Mouse (Mus musculus): ENCODE results near the gene Abhd8.
"Not testable (repeated sequence)": the region's sequence is repeated elsewhere in the genome, so short reads cannot be mapped to it uniquely, and the experiment has no call there.

The Abhd8 gene

DNA sequence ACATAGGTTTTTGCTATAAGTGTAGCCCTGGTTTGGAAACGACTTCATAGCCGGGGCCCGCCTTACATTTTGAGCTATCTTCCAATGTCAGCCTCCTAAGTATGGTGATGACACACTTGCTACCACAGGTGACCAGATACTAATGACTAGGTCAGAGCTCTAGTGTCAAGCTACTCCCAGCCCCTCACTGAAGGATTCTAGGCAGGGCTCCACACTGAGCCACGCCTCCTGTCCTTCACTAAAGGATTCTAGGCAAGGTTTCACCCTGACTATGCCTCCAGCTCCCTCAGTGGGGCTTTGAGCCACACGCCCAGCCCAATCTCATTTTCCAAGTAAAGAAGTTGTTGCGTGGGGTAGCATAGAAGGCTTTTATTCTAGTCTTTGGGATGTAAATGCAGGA, 2.7 kb downstream of the Abhd8 start:
- no peak for DNase-seq (ENCODE audit: low spot score)

DNA sequence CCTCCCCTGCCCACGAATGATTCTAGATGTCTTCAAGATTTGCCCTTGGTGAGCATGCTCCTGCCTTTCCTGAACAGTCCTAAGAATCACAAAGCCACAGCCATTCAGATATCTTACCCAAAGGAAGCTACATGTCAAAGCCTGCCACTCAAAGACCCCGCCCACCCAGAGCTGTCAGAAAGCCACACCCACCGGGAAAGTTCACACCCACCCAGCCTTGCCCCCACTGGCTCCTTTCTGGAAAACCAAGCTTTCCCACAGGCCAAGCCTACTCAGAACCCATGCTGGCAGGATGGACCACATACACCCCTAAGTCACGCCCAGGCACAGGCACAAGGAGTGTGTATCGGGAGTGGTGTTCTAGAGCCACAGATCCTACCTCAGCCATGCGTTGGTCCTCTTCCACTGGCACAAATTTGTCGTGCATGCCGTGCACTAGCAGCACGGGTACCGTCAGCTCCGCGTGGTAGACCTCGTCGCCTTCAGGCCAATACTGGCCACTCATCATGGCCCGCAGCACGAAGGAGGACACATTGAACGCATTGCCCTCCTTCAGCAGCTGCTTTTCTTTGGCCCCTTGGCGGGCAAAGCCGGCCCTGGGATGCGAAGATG, 5.7 kb downstream of the Abhd8 start:
- DNase-seq (ENCODE audit: low spot score) = no peak

DNA sequence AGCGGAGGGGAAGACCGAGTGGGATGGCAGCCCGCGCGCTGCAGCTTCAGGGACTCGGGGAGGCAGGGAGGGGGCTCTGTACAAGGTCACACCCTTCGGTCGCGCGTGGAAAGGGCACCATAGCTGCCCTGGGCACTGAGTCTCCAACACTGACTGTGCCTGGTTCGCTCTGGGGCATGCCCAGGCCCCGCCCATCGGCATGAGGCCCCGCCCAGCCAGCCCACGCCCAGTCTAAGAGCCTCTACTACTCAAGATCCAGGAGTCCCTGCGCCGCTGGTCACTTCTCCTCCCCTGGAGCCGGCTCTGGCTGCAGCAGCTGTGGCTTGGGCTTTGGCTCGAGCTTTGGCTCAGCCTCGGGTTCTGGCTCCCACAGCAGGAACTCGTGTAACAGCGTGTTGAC, 6.5 kb downstream of the Abhd8 start:
- no peak for DNase-seq (ENCODE audit: low spot score)

DNA sequence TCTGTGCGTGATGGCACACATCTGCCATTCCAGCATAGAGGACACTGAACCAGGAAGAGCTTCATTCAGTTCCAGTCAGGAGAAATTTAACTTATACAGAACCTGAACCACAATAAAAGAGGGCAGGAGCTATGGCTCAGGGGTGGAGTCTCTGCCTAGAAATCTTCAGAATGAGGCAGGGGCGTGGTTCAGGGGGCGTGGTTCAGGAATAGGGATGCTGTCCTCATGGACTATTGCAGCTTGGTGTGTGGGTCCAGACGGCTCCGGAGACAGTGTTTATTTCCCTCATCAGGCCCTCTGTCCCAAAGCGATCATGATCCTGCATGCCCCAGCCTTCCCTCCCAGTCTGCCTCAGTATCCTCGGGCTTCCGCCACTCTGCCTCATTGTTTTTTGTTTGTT, 8.8 kb downstream of the Abhd8 start:
- no peak for DNase-seq (ENCODE audit: low spot score)

DNA sequence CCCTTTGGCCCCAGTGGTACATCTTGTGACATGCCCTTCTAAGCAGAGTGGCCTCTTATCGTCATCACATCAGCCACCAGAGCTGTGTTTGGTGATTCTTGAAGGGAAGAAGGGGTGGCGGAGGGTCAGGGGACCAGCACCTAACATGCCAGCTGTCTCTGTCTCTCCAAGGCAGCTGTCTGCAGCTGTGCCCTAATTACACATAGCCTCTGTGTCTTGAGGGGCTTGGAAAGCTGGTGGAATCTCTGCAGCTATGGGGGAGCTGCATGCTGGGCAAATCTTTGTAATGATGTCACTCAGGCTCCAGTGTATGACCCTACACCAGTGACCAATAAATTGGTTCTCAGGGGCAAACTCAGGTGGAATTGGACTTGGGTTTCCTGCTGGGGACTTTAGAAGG, 10.8 kb downstream of the Abhd8 start:
- DNase-seq (ENCODE audit: low spot score) = no peak

DNA sequence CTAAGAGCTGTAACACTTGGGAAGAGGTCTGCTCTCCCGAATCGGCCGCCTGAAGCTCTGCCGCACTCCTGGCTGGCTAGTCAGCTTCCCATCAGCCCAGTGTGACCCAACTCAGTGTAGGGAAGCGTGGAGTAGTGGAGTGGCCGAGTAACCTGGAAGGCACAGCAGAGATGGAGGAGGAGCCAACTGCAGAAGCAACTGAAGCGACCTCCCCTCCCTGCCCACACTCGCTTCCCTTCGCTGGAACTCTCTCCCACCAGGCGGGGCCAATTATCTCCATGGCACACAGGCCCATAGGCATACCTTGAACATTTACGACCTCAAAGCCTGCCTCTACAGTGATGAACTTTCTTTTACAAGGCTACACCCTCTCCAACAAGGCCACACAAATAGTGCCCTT, 11.7 kb downstream of the Abhd8 start:
- no peak for DNase-seq (ENCODE audit: low spot score)

DNA sequence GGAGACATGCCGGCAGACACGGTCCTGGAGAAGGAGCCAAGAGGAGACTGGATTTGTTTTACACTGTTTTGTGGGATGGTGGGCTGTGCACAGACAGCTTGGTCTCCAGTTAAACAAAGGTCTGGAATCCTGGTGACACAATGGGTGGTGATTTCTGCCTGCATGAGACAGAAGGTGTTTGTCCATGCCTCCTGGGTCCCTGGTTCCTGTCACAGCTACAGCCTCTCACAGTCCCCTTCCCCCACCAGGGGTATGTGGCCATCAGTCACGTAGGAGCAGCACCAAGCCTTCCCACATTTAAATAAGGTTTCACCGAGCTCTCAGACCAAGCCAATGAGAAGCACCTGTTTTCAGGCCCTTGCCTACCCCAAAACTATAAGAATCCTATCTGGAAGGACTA, 12.1 kb downstream of the Abhd8 start:
- DNase-seq (ENCODE audit: low spot score) = no peak

DNA sequence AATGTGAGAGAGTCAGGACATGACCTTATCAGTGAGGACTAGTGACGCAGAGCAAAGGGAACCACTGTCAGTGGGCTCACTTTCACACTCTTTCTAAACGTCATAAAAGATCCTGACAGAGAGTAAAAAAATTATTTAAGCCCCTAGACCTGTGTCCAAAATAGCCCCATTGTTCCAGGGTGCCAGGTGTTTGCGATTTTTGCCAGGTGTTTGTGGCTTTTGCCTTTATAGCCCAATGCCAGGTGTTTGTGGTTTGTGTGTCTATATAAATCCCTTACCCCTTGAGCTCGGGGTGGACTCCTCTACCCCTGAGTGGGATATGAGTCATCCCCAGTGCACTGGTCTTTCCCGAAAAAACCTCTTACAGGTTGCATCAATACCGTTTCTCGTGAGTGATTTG, 18.4 kb downstream of the Abhd8 start:
- DNase-seq (ENCODE audit: low spot score) = no peak

DNA sequence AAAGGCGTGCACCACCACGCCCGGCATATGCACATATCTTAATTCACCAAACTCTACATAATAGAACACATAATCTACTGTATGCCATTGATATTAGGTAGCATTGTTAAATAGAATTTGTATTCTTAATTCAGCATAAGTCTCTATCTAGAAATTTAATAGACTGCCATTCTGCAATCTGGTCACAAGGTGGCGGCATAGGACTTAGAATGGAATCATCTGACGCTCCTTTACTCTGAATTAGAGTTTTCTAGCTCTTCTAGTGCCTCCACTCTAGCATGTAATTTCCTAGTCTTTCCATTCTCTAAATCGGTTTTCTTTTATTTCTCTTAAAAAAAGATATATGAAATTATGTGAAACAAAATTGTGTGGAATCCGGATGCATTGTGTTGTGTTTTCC, 22.1 kb downstream of the Abhd8 start:
- DNase-seq (ENCODE audit: low spot score) = peak; percentile 34

DNA sequence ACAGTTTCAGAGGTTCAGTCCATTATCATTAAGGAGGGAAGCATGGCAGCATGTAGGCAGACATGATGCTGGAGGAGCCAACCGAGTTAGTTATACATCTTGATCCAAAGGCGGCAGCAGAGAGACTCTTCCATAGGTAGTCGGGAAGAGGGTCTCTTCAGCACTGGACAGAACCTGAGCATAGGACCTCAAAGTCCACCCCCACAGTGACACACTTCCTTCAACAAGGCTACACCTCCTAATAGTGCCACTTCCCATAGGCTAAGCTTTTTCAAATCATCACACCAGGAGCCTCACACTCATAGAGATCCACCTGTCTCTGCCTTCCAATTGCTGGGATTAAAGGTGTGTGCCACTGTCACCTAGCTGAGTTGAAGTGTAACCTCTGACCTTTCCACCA, 26.4 kb downstream of the Abhd8 start:
- DNase-seq (ENCODE audit: low spot score) = no peak

DNA sequence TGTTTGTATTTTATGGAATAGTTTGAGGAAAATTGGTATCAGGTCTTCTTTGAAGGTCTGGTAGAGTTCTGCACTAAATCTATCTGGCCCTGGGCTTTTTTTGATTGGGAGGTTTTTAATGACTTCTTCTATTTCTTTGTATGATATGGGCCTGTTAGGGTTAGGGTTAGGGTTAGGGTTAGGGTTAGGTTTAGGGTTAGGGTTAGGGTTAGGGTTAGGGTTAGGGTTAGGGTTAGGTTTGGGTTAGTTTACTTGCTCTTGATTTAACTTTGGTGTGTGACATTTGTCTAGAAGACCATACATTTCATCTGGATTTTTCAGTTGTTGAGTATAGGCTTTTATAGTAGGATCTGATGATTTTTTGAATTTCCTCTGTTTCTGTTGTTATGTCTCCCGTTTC, 30.5 kb downstream of the Abhd8 start:
- not testable (repeated sequence) for DNase-seq (ENCODE audit: low spot score)

DNA sequence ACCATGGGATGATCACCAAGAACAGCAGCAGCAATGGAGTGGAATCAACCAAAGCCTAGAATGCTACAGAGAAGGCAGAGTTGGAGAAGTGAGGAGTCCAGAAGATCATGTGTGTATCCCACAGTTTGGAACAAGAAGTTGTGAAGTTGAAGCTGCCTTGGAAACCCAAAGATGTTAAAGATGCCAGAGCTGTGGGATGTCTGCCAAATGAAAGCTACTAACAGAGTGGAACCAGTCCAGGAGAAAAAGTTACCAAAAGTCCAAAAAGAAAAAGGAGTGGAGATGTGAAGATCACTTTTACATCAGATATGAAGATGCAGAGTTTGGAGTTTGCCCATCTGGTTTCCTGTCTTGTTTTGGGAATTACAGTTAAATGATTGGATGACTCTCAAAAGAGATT, 41.3 kb downstream of the Abhd8 start:
- no peak for DNase-seq (ENCODE audit: low spot score)

DNA sequence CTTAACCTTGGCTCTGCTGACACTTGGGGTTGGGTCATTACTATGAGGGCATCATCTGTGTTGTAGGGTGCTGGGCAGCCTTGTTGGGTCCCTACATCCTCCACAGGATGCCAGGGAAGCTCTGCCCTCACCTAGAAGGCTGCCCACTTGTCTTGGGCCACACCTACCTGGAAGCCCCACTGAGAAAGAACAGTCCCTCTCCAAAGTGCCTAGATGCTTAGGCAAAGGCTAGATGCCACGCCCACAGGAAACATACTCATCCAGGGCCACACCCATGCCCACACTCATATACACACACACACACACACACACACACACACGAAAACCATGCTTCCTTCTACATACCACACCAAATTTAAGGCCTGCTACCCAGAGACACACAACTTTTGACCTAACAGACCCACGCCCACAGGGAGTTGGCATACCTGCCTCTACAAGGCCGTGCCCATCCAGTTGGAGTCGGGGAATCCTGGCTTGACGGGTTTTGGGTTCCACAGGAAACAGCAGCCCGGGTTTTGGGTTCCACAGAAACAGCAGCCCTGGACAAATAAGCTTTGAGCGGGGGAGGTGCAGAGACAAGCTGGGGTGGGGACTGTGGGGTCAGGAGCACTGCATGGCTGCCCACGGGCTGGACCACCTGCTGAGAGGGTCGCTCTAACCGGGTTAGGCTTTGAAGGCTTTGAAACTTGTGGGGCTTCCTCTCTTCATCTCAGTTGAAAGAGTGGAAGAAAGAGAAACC, 51.8 kb downstream of the Abhd8 start:
- DNase-seq (ENCODE audit: low spot score) = no peak

DNA sequence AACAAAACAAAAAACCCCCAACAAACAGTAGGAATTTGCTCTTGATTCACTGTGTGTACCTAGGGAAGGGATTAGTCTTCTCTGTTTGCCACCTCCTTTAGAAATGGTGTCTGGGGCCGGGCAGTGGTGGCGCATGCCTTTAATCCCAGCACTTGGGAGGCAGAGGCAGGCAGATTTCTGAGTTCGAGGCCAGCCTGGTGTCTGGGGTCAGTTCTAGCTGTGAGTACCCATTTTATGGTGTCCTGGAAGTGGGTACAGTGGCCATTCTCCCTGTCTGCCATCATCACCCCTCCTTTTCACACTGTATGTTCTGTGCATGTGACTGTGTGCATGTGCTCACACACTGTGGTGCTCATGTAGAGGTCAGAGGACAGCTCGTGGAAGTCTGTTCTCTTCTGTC, 55.2 kb downstream of the Abhd8 start:
- no peak for DNase-seq (ENCODE audit: low spot score)

DNA sequence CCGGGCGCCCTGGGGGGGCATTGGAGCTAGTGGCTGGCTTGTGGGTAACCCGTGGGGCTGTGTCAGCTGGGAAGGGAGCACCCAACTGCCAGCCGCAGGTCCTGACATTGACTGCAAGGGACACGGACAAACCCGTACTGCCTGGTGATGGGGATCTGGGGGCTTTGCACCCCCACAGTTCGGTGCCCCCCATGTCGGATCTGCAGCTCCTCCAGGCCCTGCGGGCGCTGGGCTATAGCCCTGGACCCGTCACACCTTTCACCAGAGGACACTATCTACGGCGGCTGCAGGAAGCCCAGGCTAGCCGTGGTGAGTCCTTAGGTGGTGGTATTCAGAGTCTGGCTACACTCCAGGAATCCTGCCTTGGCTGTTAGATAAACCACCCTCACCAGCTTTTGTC, 56.0 kb downstream of the Abhd8 start:
- DNase-seq (ENCODE audit: low spot score) = no peak
